Mouse (Mus musculus): ENCODE measurements at regions not wholly inside any gene's neighbourhood (a gene's known extent, or its start where the extent isn't known, plus 50 kb on each side); places are given as distances from the start of the nearest gene placed in this dataset.
"Not testable (repeated sequence)": the region's sequence is repeated elsewhere in the genome, so short reads cannot be mapped to it uniquely, and the experiment has no call there.

DNA sequence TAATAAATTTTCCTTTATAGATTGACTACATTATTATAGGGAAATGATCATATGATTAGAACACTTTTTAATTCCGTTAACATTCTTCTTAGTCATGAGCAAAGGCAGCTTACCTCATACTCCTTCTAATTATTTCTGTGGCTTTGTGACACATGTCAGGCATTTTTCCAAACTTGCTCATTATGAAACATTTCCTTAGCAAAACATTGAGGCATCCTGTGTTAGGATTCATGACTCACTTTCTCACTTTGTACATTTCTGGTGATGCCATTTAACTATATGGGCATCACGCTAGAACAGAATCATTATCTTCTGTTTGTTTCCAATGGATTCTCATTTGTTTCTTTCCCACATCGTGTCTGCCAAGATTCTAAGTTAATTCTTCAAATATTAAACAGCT, 621.3 kb downstream of the Tecrl start:
- DNase-seq (ENCODE audit: low spot score in 2 of 2), result no peak

DNA sequence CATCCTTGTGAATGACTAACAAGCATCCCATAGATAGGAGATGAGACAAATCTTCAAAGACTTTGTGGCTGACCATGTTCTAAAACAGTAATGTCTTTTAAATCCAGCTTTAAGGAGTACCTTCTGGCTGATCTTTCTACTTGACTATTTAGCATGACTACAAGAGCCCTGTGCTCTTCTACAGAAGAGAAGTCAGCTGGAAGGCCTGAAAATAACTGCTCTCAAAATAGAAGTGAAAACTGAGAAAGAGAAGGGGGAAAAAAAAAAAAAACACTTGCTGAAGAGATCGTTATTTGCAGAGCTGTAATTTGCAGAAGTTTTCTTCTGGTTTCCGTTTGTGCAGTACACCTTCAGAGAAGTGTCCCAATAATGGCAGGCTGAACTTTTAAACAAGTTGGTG, 626.8 kb downstream of the Tecrl start:
- DNase-seq (ENCODE audit: low spot score in 2 of 2), result no peak

DNA sequence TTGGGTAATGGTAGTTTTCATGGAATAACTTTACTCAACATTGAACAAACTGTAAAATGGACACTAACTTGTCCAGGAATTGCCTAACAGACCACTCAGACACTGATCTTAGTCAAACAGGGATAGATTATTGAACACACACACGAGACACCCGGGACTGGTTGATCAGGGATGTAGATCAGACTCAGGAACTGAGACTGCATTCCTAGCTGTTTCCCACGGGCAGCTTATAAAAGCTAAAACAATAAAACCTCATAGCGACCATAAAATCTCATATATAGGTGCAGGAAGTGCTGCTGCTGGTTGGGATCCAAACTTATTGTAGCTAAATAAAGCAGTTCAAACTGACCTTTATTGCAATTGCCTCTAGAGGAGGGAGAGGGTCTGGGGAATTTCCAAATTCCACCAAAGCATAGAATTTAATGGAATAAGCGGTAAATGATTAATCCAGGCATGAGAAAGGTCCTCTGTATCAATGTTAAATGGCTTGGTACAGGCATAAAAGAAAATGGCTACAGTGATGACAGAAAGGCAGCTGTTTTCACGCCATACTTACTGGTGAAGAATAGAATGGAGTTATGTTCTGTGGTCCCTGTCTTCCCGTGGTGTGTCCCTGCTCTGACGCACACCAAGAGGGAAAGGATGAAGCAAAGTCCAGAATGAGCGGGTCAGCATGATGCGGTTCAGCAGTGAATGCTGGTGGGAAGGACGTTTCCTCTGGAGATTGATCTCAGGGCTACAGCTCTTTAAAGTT, 627.6 kb downstream of the Tecrl start:
- no peak for DNase-seq (ENCODE audit: low spot score in 2 of 2)

DNA sequence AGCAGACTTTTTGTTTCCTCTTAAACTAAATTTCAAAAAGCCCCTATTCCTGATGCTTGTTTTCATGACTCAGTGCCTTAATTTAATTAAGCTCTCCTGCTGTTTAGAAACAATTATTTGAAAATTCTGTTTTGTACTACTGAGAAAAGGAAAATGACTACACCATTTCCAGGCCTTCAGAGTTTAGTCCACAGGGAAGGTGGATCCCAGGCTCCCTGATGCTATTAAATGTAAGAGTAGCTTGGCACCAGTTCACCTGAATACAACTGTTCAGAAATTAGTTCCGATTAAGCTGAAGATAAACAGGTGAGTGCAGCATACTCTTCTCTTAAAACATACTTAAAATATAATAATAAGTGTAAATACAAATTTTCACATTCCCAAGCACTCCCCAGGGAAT, 639.3 kb downstream of the Tecrl start:
- DNase-seq (ENCODE audit: low spot score in 2 of 2), result no peak

DNA sequence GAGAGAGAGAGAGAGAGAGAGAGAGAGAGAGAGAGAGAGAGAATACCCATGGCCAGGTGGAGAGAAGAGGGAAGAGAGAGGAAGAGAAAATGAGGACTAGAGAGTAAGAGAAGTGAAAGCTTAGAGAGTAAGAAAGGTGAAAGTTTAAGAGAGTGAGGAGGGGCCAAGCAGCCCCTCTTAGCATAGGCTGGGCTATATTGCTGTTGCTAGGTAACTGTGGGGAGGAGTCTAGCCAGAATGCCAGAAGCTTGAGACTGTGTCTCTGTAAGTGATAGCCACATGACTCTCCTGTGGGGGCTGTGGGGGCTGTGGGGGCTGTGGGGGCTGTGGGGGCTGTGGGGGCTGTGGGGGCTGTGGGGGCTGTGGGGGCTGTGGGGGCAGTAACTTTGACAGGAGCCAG, 655.3 kb downstream of the Tecrl start:
- DNase-seq (ENCODE audit: low spot score in 2 of 2), result not testable (repeated sequence)

- DNase-seq (ENCODE audit: low spot score in 2 of 2), result peak in 1 of 2 experiments; percentile 17
Observed at GRCm38 (mm10) chr5:82698942-82699341, 656.1 kb downstream of the Tecrl start.

DNA sequence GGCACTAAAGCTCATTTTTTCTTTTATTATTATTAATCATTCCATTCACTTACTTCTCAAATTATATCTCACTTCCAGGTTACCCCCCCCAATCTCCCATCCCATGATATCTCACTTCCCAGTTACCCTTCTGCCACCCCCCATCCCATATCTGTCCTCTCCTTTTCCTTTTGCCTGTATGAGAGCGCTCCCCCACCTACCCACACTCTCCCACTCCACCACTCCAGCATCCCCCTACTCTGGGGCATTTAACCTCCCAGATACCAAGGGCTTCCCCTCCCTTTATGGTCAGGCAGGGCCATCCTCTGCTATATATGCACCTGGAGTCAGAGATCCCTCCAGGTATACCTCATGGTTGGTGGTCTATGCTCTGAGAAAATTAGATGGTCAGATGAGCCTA, 671.6 kb downstream of the Tecrl start:
- no peak for DNase-seq (ENCODE audit: low spot score in 2 of 2)

- no peak for DNase-seq (ENCODE audit: low spot score in 2 of 2)
Observed at GRCm38 (mm10) chr5:82664121-82664520, 690.9 kb downstream of the Tecrl start.

DNA sequence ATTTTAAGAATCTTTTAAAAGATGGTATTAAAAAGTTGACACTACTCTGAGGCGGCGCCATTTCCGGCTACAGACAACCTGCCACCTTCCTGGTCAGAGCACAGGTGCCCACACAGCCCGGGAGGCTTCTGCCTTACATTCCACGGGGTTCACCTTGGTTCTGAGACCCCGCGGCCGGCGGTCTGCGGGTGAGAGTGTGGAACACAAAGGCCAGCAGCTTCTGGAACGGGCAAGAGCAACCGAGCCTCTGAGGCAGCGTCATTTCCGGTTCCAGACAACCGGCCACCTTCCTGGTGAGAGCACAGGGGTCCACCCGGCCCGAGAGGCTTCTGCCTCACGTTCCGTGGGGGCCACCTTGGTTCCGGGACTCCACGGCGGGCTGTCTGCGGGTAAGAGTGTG, 701.4 kb downstream of the Tecrl start:
- DNase-seq (ENCODE audit: low spot score in 2 of 2), result not testable (repeated sequence)

GRCm38 (mm10) chr5:82620056-82620455, 734.9 kb downstream of the Tecrl start:
- no peak for DNase-seq (ENCODE audit: low spot score in 2 of 2)
